Mouse (Mus musculus): ENCODE measurements at regions not wholly inside any gene's neighbourhood (a gene's known extent, or its start where the extent isn't known, plus 50 kb on each side); places are given as distances from the start of the nearest gene placed in this dataset.

DNA sequence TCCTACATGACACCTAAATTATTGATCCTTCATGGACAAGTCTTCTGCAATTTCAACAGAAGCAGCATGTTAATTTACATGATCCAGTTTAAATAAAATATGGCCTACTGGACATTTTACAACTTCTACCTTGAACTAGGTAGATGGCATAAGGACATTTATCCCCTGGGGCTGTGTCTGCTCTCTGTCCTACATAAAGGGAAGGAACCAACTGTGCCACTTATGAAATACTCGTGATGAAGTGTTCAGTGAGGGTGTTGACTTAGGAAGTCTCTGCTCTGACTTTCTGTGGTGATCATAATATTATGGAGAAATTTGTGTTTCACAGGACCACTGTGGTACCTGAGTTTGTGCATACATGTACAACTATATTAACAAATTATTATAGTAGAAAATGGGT is 60.9 kb upstream of the Mbnl1 start:
- TF ChIP-seq CTCF (IDR thresholded peaks at IDR 0.05; ENCODE audit: low read depth, low read length) (no peak), GATA1 (IDR thresholded peaks at IDR 0.05; ENCODE audit: borderline replicate concordance, low read length) (no peak), TAL1 (conservative IDR thresholded peaks at IDR 0.05; ENCODE audit: low read depth, low read length) (no peak), POLR2AphosphoS5 (IDR thresholded peaks at IDR 0.05; ENCODE audit: insufficient replicate concordance, low read depth, low read length) (no peak)
